Mouse (Mus musculus) activated CD4-positive, CD25-positive, alpha-beta regulatory T cell, adult 4 months (primary cell): ENCODE results near the gene Nckipsd. TPM values are rescaled to one million over a fixed set of nuclear protein-coding genes. Genes with fewer than 3 reads are reported as not detected.

Source experiments
- ATAC-seq: one replicate; pipeline ENCODE4 v1.8.0; 2017
- polyA plus RNA-seq, 2 experiments: library from polyadenylated mRNA; unstranded; fragments of 100-300 nt; shearing (Covaris generic); gene quantifications; one replicate each; pipeline ENCODE4 v1.2.1; 2017

Nckipsd gene
- polyA plus RNA-seq: 1 to 10 TPM; 3.9 to 7.3 TPM

DNA sequence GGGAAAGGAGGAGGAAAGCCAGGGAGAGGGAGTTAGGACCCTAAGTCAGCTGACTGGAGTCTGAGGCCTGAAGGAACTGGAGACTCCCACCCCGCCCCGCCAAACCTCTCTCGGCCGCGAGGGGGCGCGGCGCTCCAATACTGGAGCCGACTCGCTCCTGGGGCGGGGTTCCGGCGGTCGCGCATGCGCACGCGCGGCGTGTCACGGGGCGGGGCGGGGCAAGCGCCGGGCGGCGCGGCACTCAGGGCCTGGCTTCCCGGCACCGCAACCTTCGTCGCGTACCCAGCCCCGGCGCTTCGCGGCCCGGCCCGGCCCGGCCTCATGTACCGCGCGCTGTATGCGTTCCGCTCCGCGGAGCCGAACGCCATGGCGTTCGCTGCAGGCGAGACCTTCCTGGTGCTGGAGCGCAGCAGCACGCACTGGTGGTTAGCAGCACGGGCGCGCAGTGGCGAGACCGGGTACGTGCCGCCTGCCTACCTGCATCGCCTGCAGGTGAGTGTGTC is at the start of gene Nckipsd:
TSS of gene Nckipsd (plus strand) at position 206 of the 503 bp plus-strand sequence.
- peak; percentile 76 for ATAC-seq

DNA sequence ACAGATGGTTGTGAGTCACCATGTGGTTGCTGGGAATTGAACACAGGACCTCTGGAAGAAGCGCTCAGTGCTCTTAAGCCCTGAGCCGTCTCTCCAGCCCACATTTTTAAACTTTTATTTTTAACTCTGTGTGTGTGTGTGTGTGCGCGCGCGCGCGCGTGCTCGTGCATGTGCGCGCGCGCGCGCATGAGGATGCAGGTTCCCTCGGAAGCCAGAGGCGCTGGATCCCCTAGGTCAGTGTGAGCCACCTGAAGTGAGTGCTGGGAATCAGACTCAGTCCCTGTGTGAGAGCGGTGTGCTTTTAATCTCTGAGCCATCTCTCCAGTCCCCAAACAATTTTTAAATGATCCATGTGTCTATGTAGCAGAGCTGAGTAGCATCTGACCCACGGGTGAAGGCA is 49.0 kb upstream of the Nckipsd start:
- ATAC-seq: no peak

DNA sequence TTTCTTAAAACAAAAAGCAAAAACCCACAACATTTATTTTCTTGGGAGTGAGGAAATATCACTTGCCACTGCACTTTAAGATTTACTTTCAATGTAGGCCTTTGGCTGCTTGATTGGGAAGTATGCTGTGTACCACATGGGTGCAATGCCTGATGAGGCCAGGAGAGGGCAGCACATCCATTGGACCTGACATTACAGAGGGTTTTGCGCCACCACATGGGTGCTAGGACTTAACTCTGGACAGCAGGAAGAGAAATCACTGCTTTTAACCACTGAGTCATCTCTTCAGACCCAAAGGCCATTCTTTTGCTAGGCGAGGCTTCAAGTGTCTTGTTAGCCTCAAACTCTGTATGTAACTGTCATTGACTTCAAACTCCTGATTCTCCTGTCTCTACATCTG is 48.4 kb upstream of the Nckipsd start:
- ATAC-seq: no peak

DNA sequence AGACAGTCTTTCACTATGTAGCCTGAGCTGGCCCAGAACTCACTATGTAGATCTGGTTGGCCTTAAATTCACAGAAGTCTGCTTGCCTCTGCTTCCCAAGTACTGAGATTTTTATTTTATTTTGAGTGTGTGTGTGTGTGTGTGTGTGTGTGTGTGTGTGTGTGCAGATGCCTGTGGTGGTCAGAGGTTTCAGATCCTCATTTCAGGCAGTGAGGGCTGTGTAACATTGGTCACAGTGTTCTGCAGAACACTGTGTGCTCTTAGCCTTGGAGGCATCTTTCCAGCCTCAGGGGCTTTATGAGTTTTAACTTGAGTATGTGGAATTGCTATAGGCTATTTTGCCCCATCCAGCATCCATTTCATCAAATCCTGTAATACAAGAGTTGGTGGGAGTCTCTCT is 46.6 kb upstream of the Nckipsd start:
- no peak for ATAC-seq

DNA sequence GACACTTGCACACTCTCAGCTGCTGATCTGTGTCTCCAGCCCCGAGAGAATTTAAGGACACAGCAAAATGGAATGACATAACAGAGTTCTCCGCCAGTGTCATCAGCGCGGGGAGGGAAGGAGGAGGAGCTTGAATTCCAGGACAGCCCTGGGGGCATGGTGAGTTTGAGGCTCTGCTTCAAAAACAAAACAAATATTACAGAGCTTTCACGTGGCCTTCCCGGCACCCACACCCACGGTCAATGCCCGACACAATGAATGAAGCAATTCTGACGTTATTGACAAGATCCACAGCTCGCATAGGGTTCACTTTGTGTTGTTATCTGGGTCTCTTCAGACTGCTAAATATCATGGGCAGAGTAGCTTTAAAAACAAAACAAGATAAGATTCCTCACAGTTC is 43.2 kb upstream of the Nckipsd start:
- ATAC-seq: no peak

DNA sequence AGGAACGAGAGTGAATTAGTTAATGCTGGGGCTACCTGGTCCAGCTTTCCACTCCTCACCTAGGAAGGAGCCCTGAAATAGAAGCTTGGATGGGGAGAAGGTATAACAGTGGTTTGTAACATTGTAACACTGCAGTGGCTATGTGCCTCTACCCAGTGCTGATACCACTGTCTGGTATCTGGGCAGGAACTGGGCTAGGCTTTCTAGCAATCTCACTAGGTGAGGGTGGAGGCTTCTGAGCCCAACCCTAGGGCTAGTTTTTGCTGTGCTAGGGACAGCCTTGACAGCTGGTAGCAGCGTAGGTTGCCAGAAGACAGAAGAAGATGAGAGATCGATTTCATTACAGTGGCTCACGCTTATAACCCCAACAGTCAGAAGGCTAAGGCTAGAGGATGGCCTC is 31.6 kb upstream of the Nckipsd start:
- ATAC-seq: no peak

DNA sequence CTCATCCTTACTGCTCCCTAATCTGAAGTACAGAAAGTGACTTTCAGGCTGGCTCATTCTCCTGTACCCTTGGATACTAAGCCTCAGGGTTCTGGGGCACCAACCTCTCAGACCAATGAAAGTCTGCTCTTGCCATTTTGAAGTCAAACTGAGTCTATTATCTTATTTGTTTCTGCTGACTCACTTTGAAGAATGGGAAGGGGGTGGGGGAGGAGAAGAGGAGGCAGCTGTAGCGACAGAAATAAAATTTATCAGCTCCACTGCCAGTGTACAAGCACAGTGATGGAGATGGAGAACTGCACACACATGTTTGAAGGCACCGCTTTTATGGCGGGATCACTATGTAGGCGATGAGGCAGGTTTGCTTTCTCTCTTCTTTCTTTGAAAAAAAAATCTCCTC is 30.9 kb upstream of the Nckipsd start:
- ATAC-seq: no peak

DNA sequence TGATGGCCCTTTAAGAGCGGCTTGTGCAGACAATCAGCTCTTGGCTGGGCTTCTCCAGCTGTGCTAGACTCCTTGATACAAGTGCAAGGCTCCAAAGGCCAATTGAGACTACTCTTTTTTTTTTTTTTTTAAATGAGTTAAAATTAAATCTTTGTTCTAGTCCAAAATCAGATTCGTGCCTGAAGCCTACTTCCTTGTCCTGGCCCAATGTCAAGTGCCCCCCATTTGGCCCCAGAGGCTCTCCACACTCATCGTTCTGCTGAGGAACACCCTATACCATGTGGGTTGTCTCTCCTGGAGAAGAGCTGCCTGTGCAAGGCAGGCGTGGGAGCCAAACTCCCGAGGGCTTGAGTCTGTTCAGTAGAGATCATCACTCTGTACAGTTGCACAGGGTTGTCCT is 27.2 kb upstream of the Nckipsd start:
- ATAC-seq: no peak

DNA sequence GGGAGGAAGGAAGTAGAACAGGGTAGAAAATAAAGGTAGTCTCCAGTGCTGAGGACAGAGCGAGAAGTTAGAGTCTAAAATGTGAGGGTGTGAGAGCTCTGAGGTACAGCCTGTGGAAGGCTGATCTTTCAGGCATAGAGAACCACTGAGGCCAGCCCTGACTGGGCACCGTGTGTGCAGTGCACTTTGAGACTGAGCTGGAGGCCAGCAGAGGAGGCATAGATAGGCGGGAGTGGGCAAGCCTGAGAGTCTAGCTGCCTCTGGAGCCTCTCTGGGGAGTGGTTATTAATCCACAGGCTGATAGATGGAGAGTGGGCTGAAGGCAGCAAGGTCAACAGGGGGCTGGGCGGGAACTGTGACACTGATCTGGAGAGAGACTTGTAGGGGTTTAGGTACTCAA is 26.3 kb upstream of the Nckipsd start:
- no peak for ATAC-seq

DNA sequence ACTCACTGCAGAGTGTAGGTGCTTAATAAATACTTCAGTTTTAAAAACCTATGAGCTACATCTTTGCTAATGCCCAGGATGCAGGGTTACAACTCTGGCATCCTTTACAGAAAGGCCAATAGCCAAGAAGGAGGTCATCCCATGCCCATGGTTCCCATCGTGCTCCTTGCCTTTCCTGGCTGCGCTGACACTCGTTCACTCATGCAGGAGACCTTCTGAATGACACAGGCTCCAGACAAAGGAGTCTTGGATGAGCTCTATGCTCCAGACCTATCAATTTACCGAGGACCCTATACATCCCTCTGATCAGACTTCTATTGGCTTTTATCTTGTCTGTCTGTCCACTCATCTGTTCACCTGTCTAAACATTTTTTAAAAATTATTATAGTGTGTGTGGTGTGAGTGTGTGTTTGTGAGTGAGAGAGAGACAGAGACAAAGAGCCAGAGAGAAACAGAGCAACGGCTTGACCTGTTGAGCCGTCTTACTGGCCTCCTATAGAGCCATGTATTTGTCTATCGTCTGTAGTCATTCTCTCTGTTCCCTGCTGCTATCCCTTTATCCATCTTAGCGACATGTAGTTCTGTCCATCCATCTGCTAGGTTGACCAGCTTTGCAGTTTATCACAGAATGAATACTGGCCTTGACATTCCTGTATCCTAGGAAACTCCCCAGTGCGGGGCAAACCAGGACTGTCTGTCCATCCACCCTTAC is 25.2 kb upstream of the Nckipsd start:
- no peak for ATAC-seq

DNA sequence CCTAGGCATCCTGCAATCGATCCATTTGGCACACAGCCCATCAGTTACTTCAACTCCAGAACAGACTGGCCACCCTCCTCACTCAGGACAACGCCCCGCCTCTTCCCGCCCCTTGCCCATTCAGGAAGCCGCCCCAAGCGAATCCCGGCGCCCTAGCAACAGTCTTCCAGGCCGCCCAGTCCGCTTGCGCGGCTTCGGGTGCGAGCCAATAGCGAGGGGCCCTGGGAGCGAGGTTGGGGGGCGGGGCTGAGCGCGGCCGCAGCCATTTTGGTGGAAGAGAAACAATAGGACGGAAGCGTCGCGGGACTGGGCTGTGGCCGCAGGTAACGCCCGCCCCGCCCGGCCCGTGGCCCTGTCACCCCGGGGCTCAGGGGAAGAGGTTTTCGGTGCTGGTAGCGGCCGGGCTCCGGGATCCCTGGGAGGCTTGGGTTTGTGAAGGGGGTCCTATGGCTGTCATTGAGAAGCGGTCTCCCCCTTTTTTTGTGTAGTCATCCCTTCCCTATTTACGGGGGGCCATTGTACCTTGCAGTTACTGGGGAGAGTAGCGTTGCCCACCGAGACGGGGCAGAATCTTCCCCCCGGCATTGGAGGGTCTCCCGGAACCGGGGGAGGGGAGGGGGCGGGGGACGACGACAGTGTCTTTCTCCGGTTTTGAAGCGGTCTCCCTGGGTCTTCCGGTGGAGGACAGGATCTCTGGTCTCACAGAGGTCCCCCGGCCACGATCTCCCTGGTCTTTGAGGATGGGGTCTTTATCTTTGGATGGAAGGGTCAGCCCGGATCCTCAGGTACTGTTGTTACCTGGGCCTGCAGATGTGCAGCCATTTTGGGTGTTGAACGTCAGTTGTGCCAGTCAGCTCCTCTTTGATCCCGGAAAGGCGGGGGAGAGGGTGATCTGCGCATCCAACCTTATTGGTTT is 24.4 kb upstream of the Nckipsd start, which contains the start of gene Ip6k2:
TSS of gene Ip6k2 (plus strand) at position 249 of the 916 bp plus-strand sequence.
- ATAC-seq: peak; percentile 91

DNA sequence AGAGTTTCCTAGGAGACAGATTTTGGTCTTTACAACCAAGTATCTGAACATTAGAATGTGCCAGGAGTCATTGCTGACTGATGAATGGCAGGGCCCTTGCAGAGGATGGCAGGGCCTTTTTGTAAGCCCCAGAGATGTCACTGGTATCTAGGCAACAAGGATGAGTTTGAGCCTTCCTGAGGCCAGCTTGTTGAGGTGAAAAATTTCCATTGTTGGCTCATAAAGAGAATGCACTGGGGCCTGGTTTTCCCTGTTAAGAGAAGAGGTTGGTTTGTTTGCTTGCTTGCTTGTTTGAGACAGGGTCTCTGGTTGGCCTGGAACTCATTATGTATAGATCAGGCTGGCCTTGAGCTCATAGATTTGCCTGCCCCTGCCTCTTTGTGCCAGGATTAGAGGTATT is 22.8 kb upstream of the Nckipsd start:
- no peak for ATAC-seq

DNA sequence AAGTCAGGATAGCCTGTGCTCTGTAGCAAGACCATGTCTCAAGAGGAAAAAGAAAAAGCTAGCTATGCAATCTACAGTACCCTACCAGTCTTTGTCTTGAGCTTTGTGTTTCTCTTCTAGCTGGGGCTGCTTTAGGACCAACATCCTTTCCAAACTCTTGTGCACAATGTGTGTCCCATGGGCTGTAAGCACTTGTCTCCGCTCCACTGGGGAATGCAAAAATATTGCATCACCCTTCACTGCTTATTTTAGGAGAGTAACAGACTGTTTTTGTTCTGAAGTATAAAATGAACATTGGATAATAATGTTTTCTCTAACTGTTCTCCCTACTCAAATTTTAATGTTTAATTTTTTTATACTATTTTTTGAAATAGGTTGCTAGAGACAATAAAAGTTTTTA is 21.7 kb upstream of the Nckipsd start:
- ATAC-seq: no peak

DNA sequence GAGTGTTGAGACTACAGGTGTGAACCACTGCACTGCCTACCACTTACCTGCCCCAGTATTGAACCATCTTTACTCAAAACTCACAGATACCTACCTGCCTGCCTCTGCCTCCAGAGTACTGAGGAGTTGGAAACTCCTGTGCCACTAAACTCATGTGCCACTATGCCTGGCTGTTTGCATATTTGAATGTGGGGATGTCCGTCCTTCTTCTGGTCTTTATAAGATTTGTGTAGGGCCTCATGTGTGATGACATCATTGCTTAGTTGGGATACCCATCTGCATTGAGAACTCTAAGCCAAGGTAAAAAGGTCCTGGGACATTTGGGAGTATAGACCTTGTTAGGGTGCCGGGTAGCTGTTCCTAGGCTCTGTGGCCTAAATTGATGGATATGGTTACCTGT is 21.1 kb upstream of the Nckipsd start:
- no peak for ATAC-seq

DNA sequence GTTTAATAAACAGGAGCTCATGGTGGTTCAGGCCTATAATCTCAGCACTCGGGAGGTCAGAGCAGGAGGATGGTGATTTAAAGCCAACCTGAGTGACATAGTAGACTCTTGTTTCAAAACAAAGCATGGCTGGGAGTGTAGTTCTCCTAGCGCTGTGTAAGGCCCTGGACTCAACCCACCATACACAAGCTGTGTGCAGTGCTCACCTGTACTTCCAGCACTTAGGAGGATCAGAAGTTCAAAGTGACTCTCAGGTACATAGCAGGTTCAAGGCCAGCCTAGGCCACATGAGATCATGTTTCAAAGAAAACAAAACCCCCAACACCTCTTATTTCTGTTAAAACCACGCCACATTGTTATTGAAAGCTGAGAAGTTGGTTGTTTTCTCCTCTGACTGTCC is 19.5 kb upstream of the Nckipsd start:
- ATAC-seq: no peak

DNA sequence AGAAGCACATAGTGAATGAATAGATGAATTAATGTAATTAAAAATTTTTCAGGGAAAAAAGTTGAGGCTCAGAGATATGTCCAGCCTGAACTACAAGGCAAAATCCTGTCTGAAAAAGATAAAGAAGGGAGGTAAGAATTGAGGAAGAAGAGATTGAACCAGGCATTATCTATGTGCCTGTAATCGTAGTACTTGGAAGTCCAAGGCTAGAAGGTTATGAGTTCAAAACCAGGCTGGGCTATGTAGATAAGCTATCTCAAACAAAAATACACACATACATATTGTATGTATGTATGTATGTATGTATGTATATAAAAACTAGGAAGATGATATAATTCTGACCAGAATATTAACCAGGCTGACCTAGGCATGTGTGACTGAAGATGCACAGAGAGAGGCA is 15.9 kb upstream of the Nckipsd start:
- no peak for ATAC-seq

DNA sequence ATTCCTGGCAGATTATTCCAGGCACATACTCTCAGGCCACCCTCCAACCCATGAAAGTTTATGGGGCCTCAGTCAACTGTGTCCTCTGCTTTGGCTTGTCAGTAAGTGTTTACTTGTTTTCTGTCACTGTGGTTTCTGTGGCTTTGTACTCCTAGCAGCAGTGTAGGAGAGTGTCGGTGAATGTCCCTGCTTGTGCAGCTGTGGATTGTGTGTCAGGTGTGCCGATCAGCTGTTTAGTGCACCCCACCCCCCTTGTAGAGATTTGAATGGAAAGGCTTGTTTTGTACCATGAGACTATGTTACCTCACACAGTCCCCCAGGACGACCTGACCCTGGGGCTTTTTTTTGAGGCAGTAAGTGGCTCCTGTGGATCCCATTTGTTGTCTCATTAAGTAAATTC is 15.4 kb upstream of the Nckipsd start:
- peak; percentile 66 for ATAC-seq

DNA sequence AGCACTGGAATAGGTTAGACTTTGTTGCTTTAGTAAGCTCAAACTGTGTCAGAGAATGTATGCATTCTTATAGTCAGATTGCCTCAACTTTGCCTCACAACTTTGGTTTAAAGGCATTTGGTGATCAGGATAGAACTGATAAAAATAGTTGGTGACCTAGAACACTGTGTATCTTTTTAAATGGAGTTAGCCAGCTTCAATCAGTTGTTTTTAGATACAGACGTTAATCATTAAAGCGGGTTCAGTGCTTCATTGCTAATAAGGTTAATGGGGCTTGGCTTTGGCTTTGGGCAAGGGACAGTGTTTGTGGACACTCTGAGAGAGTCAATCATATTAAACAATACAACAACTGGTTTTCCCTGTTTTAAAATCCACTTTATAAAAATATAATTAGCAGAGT is 12.9 kb upstream of the Nckipsd start:
- ATAC-seq: no peak

DNA sequence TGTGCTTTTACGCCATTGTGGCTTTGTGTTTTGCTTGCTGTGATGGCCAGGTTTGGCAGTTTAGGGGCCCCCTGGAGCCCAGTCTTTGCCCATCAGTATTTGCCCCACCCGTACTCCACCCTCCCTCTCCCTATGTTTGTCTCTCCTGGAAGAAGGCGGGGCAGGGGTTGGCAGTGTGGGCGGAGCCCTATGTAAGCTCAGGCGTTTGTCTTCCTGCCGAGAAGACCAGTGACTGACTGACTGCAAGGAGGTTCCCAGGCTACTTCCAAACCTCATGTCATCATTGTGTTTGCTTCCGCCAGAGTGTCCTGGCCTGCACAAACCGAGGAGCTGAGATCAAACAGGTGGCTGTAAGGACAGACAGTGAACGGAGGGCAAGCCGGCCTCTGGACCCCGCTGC is 12.4 kb upstream of the Nckipsd start:
- no peak for ATAC-seq

DNA sequence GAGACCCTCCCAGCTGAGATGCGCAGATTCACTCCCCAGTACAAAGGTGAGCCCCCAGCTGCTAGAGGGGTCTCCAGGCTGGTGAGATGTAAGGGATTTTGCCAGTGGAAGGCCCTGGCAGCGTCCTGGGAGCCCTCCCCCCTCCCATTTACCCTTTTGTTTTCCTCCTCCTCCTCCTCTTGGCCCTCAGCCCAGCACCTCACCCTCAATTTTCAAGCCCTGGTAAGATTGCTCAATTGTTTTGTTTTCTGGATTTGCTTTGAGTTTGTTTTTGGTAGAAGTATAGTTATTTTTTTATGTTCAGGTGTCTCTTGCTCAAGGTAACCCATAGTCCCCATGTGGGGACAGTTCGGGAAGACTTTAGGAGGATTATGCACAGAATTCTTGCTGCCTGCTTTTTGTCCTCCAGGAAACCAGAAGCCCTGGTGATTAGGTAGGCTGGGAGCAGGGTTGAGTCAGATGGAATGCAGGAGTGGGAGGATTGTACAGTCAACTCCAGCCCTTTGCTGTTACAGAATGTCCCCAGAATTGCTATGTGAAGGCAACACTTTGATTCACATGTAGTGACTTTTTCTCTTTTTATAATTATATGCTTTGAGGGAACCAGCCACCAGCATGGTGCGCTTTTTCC is 11.7 kb upstream of the Nckipsd start:
- no peak for ATAC-seq

DNA sequence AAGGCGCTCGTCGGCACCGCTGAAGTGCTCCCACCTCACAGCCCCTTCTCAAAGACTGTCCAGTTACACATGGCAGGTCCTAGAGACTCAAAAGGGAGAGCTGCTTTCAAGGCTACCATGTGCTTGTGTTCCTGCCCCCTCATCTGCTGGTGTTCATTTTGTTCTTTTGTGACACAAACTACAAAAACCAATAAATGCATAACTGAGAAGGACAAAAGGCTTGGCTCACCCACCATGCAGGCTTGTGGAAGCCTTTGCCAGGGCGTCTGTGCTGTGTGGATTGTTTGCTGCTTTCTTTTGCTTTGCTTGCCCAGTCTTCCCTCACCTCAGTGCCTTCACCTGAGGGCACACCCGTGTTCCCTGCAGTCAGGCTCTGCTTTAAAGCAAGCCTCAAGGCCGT is 10.7 kb upstream of the Nckipsd start:
- ATAC-seq: no peak

DNA sequence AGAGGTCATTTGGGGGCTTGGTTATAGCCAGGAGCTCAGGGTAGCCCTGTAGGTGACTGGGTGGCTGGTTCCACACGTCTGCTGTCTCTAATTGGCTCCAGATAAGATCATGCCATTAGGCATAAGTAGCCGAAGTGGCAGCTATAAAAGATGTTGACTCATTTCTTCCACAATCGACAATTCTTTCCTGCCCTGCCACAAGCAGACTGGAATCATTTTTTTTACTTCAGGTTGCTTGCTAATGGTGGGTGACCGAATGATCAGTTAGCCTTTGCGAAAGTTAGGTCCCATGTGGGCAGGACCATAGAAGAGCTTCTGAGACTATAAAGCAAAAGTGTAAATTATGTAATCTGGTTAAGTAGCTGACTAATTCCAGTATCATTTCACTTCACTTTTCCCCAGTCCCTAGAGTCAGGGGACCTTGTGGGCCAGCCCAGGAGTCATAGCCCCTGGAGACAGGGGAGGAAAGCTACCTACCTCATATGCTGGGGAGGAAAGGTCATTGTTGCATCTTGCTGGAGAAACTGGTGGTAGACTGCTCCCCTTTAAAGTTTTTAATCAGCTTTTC is 9.6 kb upstream of the Nckipsd start:
- no peak for ATAC-seq

DNA sequence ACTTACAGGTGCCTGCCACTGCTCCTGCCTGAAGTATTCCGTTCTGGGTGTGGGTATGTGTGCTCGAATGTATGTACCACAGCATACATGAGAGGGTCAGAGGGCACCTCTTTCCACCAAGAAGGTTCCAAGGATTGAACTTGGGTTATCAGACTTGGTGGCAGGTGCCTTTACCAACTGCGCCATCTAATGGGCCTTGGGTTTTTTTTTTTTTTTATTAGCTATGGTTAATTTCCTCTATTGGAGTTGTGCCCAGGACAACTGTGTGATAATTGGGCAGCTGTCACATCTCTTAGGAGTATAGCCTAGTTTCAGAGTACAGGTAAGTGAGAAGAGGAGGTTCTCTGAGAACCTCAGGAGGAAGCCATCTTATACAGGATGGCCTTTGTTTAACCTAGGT is 8.6 kb upstream of the Nckipsd start:
- ATAC-seq: no peak
